Mouse (Mus musculus): Measurements from ENCODE around the gene Ttc13.

GRCm38 (mm10) chr8:124653568-124654475, 68.0 kb downstream of the Ttc13 start:
- no peak for TF ChIP-seq GATA1 (IDR thresholded peaks at IDR 0.05; ENCODE audit: borderline replicate concordance, low read length)
- no peak for TF ChIP-seq FLI1 (IDR thresholded peaks at IDR 0.05; ENCODE audit: low read length)

Measured in megakaryocyte, embryonic 14.5 days (primary cell).